Mouse (Mus musculus) heart, postnatal 0 days (tissue): Measurements from ENCODE around the gene Txlnb.

Experiments
- CTCF ChIP-seq: IDR thresholded peaks from 2 replicates; pipeline ENCODE4 v1.5.1; 2016; ENCODE audit warnings: antibody characterized with exemption, control low read depth, low read depth
- EP300 ChIP-seq: IDR thresholded peaks from 2 replicates; pipeline ENCODE4 v1.6.1; 2016; ENCODE audit warnings: antibody characterized with exemption, low read depth

GRCm38 (mm10) chr10:17827391-17827790 lies 31.4 kb downstream of the Txlnb start:
- TF ChIP-seq CTCF = no peak
- no peak for TF ChIP-seq EP300
